Mouse (Mus musculus) CH12.LX (cell line): Measurements from ENCODE around the gene 4931428L18Rik. TPM values are rescaled to one million over a fixed set of nuclear protein-coding genes. Genes with fewer than 3 reads are reported as not detected.

Experiments used
- polyA plus RNA-seq: library from polyadenylated mRNA; unstranded; fragments of >175 nt; gene quantifications from 2 replicates; pipeline ENCODE4 v1.2.1, GENCODE M21; 2012; ENCODE audit warnings: low read depth; ENCODE audit not compliant: insufficient read length
- total RNA-seq, 2 experiments: library from RNA; depleted of rRNA; stranded (reverse); fragments of 300-350 nt in 1 of 2; fragments of >200 nt in 1 of 2; gene quantifications; 2 replicates each; pipeline ENCODE4 v1.2.3; 2012 to 2014

4931428L18Rik gene
- total and polyA plus RNA-seq, 3 experiments: 4.6 to 11.0 (median 9.3) TPM

Other genes starting within 250 kb of the 4931428L18Rik start
- not detected in 2 replicates for gene AC153137.1, start 244.7 kb downstream of the 4931428L18Rik start, total RNA-seq (2012; rRNA removed)
- gene AC153137.1, start 244.7 kb downstream of the 4931428L18Rik start, total RNA-seq (2014; rRNA removed): not detected in 2 replicates
- gene AC153137.1, start 244.7 kb downstream of the 4931428L18Rik start, polyA plus RNA-seq: not detected in 2 replicates
- gene Lgsn, start 46.3 kb downstream of the 4931428L18Rik start, total RNA-seq (2012; rRNA removed): 0.08 TPM in 2 replicates
- not detected in 2 replicates for gene Lgsn, start 46.3 kb downstream of the 4931428L18Rik start, total RNA-seq (2014; rRNA removed)
- 0.42 and 0.70 TPM in 2 replicates for gene Lgsn, start 46.3 kb downstream of the 4931428L18Rik start, polyA plus RNA-seq
- 0.17 TPM in 1 of 2 replicates, not detected in the other for gene Pih1d3, start 154 bp upstream of the 4931428L18Rik start, total RNA-seq (2012; rRNA removed)
- gene Pih1d3, start 154 bp upstream of the 4931428L18Rik start, total RNA-seq (2014; rRNA removed): 0.35 and 0.47 TPM in 2 replicates
- 0.27 and 0.31 TPM in 2 replicates for gene Pih1d3, start 154 bp upstream of the 4931428L18Rik start, polyA plus RNA-seq